Mouse (Mus musculus): ENCODE measurements around the gene Itih5. TPM values are rescaled to one million over a fixed set of nuclear protein-coding genes. Genes with fewer than 3 reads are reported as not detected.
A peak's percentile ranks its signal among the peaks of the same experiment; 100 is the strongest.

The Itih5 gene
- polyA plus RNA-seq, 1 experiment from 2014 or later = 3.7 TPM

GRCm38 (mm10) chr2:10195162-10195561, 41.8 kb downstream of the Itih5 start:
- Histone ChIP-seq H3K9me3 (ENCODE audit: control insufficient read depth, low read length) (no peaks in the 10 kb centered on the region), H3K4me3 (ENCODE audit: low read depth, low read length) (no peak overlapping the region), H3K4me2 (ENCODE audit: low read depth, low read length, severe bottlenecking) (no peak overlapping the region), H3K27me3 (ENCODE audit: control insufficient read depth, insufficient read depth, low read length) (no peaks in the 10 kb centered on the region), H3K4me1 (replicated peaks; ENCODE audit: control insufficient read depth, insufficient read depth, low read length) (no peaks in the 10 kb centered on the region), H3K9ac (ENCODE audit: low read length) (no peak overlapping the region), H3K36me3 (ENCODE audit: control insufficient read depth, insufficient read depth, low read length) (no peaks in the 10 kb centered on the region), H3K27ac (ENCODE audit: low read depth, low read length) (no peak overlapping the region)
- no peak for ATAC-seq (replicated peaks; ENCODE audit: low FRiP score)
- 80% methylated on average over 3 of the region's 3 CpGs for WGBS
- no peak for DNase-seq (ENCODE audit: low spot score)

DNA sequence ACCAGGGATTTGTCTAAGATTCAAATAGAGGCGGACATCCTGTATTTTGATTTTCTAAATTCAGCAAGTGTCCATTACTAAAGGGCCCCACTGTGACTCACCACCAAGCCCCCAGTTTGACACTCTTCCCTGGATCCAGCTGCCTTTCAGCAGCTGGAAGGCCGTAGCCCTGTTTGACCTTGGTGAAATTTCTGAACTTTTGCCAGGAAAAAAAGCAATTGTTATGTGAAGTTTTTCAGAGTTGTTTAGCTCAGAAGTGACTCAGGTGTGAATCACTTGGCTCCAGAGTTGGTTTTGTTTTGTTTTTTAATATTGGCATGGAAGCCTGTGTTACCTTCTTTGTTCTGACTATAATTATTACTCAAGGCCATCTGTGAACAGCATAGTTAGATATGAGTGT, 46.0 kb downstream of the Itih5 start:
- 87% methylated on average over 2 of the region's 2 CpGs for WGBS
- H3K4me1 ChIP-seq (replicated peaks; ENCODE audit: control insufficient read depth, insufficient read depth, low read length) = no peaks in the 10 kb centered on the region

DNA sequence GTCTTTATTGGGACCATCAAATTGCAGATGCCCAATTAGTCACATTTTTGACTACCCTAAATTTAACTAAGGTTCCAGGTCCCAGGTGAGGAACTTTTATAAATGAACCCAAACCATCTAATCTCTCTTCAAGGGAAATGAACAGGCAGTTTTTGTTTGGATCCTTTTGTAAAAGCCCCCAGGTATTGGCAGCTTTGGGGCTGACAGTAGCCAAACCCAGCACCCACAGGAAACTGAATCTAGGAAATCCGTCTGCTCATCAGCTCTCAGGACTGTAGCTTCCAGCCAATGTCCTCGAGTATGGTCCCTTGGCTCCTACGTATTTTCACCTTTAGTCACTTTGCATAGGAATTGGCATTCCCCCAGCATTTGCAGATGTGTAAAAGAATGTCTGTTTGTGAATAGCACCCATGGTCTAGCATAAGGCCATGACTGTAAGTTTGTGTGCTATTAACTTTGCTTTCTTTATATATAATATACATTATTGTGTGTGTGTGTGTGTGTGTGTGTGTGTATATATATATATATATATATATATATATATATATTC, 47.4 kb downstream of the Itih5 start:
- DNase-seq (ENCODE audit: low spot score) = no peak
- H3K9ac ChIP-seq (ENCODE audit: low read length) = no peak overlapping the region
- H3K36me3 ChIP-seq (ENCODE audit: control insufficient read depth, insufficient read depth, low read length) = no peaks in the 10 kb centered on the region
- no peak overlapping the region for H3K4me3 ChIP-seq (ENCODE audit: low read depth, low read length)
- no peak for ATAC-seq (replicated peaks; ENCODE audit: low FRiP score)
- 76% methylated on average over 3 of the region's 3 CpGs for WGBS
- H3K4me1 ChIP-seq (replicated peaks; ENCODE audit: control insufficient read depth, insufficient read depth, low read length) = no peaks in the 10 kb centered on the region
- H3K27ac ChIP-seq (ENCODE audit: low read depth, low read length) = no peak overlapping the region
- no peak overlapping the region for H3K4me2 ChIP-seq (ENCODE audit: low read depth, low read length, severe bottlenecking)
- H3K27me3 ChIP-seq (ENCODE audit: control insufficient read depth, insufficient read depth, low read length) = no peaks in the 10 kb centered on the region
- no peaks in the 10 kb centered on the region for H3K9me3 ChIP-seq (ENCODE audit: control insufficient read depth, low read length)

More for the DNA sequence above, 46.0 kb downstream of the Itih5 start:
- Histone ChIP-seq H3K9ac (ENCODE audit: low read length) (no peak overlapping the region), H3K36me3 (ENCODE audit: control insufficient read depth, insufficient read depth, low read length) (no peaks in the 10 kb centered on the region), H3K4me2 (ENCODE audit: low read depth, low read length, severe bottlenecking) (no peak overlapping the region), H3K4me3 (ENCODE audit: low read depth, low read length) (no peak overlapping the region), H3K27me3 (ENCODE audit: control insufficient read depth, insufficient read depth, low read length) (no peaks in the 10 kb centered on the region), H3K9me3 (ENCODE audit: control insufficient read depth, low read length) (no peaks in the 10 kb centered on the region), H3K27ac (ENCODE audit: low read depth, low read length) (no peak overlapping the region)
- ATAC-seq (replicated peaks; ENCODE audit: low FRiP score) (no peak), DNase-seq (ENCODE audit: low spot score) (no peak)

DNA sequence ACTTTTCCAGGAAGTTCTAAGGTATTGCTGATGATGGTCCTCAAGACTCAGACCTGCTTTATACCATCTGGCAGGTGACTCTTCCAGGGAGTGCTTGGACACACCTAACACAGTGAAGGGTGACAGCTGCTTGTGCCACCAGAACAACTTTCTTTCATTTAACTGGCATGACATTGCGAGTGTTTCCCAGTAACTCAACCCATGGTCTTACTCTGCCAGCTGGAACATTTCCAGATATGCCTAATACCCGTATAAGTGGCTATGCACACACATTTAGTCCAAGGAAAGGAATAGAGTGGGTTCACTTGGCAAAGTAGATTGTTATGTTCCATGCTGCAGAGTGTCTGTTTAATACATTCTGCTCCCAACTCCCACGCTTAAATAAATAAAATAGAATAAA, 50.9 kb downstream of the Itih5 start:
- 89% methylated on average over 3 of the region's 3 CpGs for WGBS
- ATAC-seq (replicated peaks; ENCODE audit: low FRiP score) = no peak
- H3K4me3 ChIP-seq (ENCODE audit: low read depth, low read length) = no peak overlapping the region

DNA sequence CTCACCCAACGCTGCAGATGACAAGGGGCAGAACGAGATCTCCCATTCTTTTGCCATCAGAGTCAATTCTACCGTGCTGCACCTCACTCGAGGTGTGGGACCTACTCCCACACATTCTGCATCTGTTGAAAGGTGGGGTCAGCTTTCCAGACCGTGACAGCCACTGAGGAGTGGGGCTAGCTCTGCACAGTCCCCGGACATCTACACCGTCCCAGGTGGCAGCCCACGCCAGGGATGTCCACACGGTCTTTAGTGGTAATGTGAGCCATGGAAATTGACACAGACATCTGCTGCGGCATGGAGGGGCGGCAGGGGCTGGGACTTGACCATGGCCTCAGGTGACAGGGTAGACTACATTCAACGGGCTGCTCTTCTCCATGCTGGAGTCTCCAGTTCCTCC, 60.1 kb downstream of the Itih5 start:
- ATAC-seq (replicated peaks; ENCODE audit: low FRiP score) (no peak), DNase-seq (ENCODE audit: low spot score) (no peak)
- Histone ChIP-seq H3K9me3 (ENCODE audit: control insufficient read depth, low read length) (no peaks in the 10 kb centered on the region), H3K4me1 (replicated peaks; ENCODE audit: control insufficient read depth, insufficient read depth, low read length) (peaks cover 4% of the 10 kb centered on the region; the same call in 1 of the 2 replicates), H3K27ac (ENCODE audit: low read depth, low read length) (no peak overlapping the region), H3K27me3 (ENCODE audit: control insufficient read depth, insufficient read depth, low read length) (no peaks in the 10 kb centered on the region), H3K4me2 (ENCODE audit: low read depth, low read length, severe bottlenecking) (no peak overlapping the region), H3K4me3 (ENCODE audit: low read depth, low read length) (no peak overlapping the region), H3K36me3 (ENCODE audit: control insufficient read depth, insufficient read depth, low read length) (no peaks in the 10 kb centered on the region), H3K9ac (ENCODE audit: low read length) (no peak overlapping the region)
- WGBS = 89% methylated on average over 12 of the region's 12 CpGs

More for the DNA sequence above, 50.9 kb downstream of the Itih5 start:
- no peaks in the 10 kb centered on the region for H3K36me3 ChIP-seq (ENCODE audit: control insufficient read depth, insufficient read depth, low read length)
- no peak overlapping the region for H3K9ac ChIP-seq (ENCODE audit: low read length)
- no peak for DNase-seq (ENCODE audit: low spot score)
- H3K9me3 ChIP-seq (ENCODE audit: control insufficient read depth, low read length) = no peaks in the 10 kb centered on the region
- H3K4me1 ChIP-seq (replicated peaks; ENCODE audit: control insufficient read depth, insufficient read depth, low read length) = no peaks in the 10 kb centered on the region
- H3K4me2 ChIP-seq (ENCODE audit: low read depth, low read length, severe bottlenecking) = no peak overlapping the region
- no peak overlapping the region for H3K27ac ChIP-seq (ENCODE audit: low read depth, low read length)
- H3K27me3 ChIP-seq (ENCODE audit: control insufficient read depth, insufficient read depth, low read length) = no peaks in the 10 kb centered on the region

GRCm38 (mm10) chr2:10215876-10216565, 62.6 kb downstream of the Itih5 start:
- 0 out of 2 replicates have a peak overlapping the region, but pooled peaks have one; percentile 11 for H3K4me2 ChIP-seq (ENCODE audit: low read depth, low read length, severe bottlenecking)
- H3K9me3 ChIP-seq (ENCODE audit: control insufficient read depth, low read length) = no peaks in the 10 kb centered on the region
- 80% methylated on average over 7 of the region's 7 CpGs for WGBS
- ATAC-seq (replicated peaks; ENCODE audit: low FRiP score) (peak; percentile 45), DNase-seq (ENCODE audit: low spot score) (no peak)
- H3K27me3 ChIP-seq (ENCODE audit: control insufficient read depth, insufficient read depth, low read length) = no peaks in the 10 kb centered on the region
- H3K36me3 ChIP-seq (ENCODE audit: control insufficient read depth, insufficient read depth, low read length) = no peaks in the 10 kb centered on the region
- H3K4me3 ChIP-seq (ENCODE audit: low read depth, low read length) = no peak overlapping the region
- H3K9ac ChIP-seq (ENCODE audit: low read length) = no peak overlapping the region; the same call in 1 of the 2 replicates
- H3K4me1 ChIP-seq (replicated peaks; ENCODE audit: control insufficient read depth, insufficient read depth, low read length) = peaks cover 4% of the 10 kb centered on the region; the same call in 1 of the 2 replicates
- H3K27ac ChIP-seq (ENCODE audit: low read depth, low read length) = 0 out of 2 replicates have a peak overlapping the region, but pooled peaks have one; percentile 31

GRCm38 (mm10) chr2:10216566-10217247, 63.3 kb downstream of the Itih5 start:
- WGBS = 29% methylated on average over 7 of the region's 7 CpGs
- DNase-seq (ENCODE audit: low spot score) (peak; percentile 58), ATAC-seq (replicated peaks; ENCODE audit: low FRiP score) (peak; percentile 74)
- no peaks in the 10 kb centered on the region for H3K27me3 ChIP-seq (ENCODE audit: control insufficient read depth, insufficient read depth, low read length)
- no peak overlapping the region for H3K4me3 ChIP-seq (ENCODE audit: low read depth, low read length)
- 0 out of 2 replicates have a peak overlapping the region, but pooled peaks have one; percentile 31 for H3K27ac ChIP-seq (ENCODE audit: low read depth, low read length)
- peaks cover 4% of the 10 kb centered on the region; the same call in 1 of the 2 replicates for H3K4me1 ChIP-seq (replicated peaks; ENCODE audit: control insufficient read depth, insufficient read depth, low read length)
- 0 out of 2 replicates have a peak overlapping the region, but pooled peaks have one; percentile 11 for H3K4me2 ChIP-seq (ENCODE audit: low read depth, low read length, severe bottlenecking)
- no peak overlapping the region; the same call in 1 of the 2 replicates for H3K9ac ChIP-seq (ENCODE audit: low read length)
- H3K9me3 ChIP-seq (ENCODE audit: control insufficient read depth, low read length) = no peaks in the 10 kb centered on the region
- no peaks in the 10 kb centered on the region for H3K36me3 ChIP-seq (ENCODE audit: control insufficient read depth, insufficient read depth, low read length)

DNA sequence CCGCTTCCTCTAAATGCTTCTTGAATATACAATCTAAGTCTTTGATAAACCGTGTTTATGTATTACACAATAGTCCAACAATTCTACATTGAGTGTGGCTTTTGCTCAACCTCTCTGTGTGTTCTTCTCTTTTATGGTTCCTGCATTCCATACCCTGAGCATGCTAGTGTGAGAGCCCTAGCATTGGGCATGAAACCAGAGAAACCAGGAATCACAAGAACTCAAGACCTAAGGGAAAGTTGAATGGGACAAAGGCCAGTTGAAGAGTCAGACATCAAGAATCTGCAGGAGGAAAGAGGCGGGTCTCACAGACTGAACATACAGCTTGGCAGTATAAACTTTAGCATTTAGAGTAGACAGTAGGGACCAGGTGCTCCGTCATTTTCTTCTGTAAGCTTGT, 68.5 kb downstream of the Itih5 start:
- no peak for ATAC-seq (replicated peaks; ENCODE audit: low FRiP score)
- 89% methylated on average over 4 of the region's 4 CpGs for WGBS
- H3K4me2 ChIP-seq (ENCODE audit: low read depth, low read length, severe bottlenecking) = no peak overlapping the region

More for the DNA sequence above, 68.5 kb downstream of the Itih5 start:
- Histone ChIP-seq H3K36me3 (ENCODE audit: control insufficient read depth, insufficient read depth, low read length) (no peaks in the 10 kb centered on the region), H3K27me3 (ENCODE audit: control insufficient read depth, insufficient read depth, low read length) (no peaks in the 10 kb centered on the region), H3K9ac (ENCODE audit: low read length) (no peak overlapping the region), H3K4me3 (ENCODE audit: low read depth, low read length) (no peak overlapping the region), H3K4me1 (replicated peaks; ENCODE audit: control insufficient read depth, insufficient read depth, low read length) (no peaks in the 10 kb centered on the region), H3K9me3 (ENCODE audit: control insufficient read depth, low read length) (no peaks in the 10 kb centered on the region), H3K27ac (ENCODE audit: low read depth, low read length) (no peak overlapping the region)
- no peak for DNase-seq (ENCODE audit: low spot score)
